Mouse (Mus musculus) hindbrain, embryonic 14.5 days (tissue): ENCODE measurements around the gene Acyp1. TPM values are rescaled to one million over a fixed set of nuclear protein-coding genes. Genes with fewer than 3 reads are reported as not detected.
"Not testable (repeated sequence)": the region's sequence is repeated elsewhere in the genome, so short reads cannot be mapped to it uniquely, and the experiment has no call there.

Experiments
- ATAC-seq: fragments of 200-750 bp; cut with Nextera tagmentation; 2 replicates; pipeline ENCODE4 v1.8.0; 2017; ENCODE audit warnings: moderate number of reproducible peaks, mild to moderate bottlenecking, moderate TSS enrichment, moderate library complexity; ENCODE audit not compliant: low FRiP score
- DNase-seq: peaks from one replicate; pipeline ENCODE4 v3.0.0-alpha.2; 2015; ENCODE audit warnings: low spot score
- H3K27ac ChIP-seq: fragments of 300-500 bp; sonication (generic); 2 replicates; pipeline ENCODE4 v1.5.1; 2014; ENCODE audit warnings: mild to moderate bottlenecking, moderate library complexity
- H3K27me3 ChIP-seq: fragments of 300-500 bp; sonication (generic); 2 replicates; pipeline ENCODE4 v1.6.1; 2014; ENCODE audit warnings: mild to moderate bottlenecking, low read length, mixed read lengths; ENCODE audit not compliant: control insufficient read depth, insufficient read depth
- H3K36me3 ChIP-seq: fragments of 300-500 bp; sonication (generic); replicated peaks from 2 replicates; pipeline ENCODE4 v1.6.1; 2014; ENCODE audit not compliant: control insufficient read depth, insufficient read depth
- H3K4me1 ChIP-seq: fragments of 300-500 bp; sonication (generic); replicated peaks from 2 replicates; pipeline ENCODE4 v1.6.1; 2014; ENCODE audit warnings: antibody characterized with exemption, low read length, mixed read lengths; ENCODE audit not compliant: control insufficient read depth, insufficient read depth
- H3K4me2 ChIP-seq: fragments of 300-500 bp; sonication (generic); replicated peaks from 2 replicates; pipeline ENCODE4 v1.6.1; 2014; ENCODE audit warnings: mild to moderate bottlenecking, moderate library complexity
- H3K4me3 ChIP-seq: fragments of 300-500 bp; sonication (generic); replicated peaks from 2 replicates; pipeline ENCODE4 v1.5.1; 2014; ENCODE audit warnings: mild to moderate bottlenecking, low read length
- H3K9ac ChIP-seq: fragments of 300-500 bp; sonication (generic); 2 replicates; pipeline ENCODE4 v1.6.1; 2014
- H3K9me3 ChIP-seq: fragments of 300-500 bp; sonication (generic); 2 replicates; pipeline ENCODE4 v1.6.1; 2016; ENCODE audit warnings: low read length; ENCODE audit not compliant: control insufficient read depth
- WGBS: fragments of 180-500 bp; shearing (Covaris S2); extraction: QIAGEN DNeasy Blood & Tissue Kit; methylation state at CpG from one replicate; pipeline ENCODE4 v1.1.7; 2014; 5-methylcytosine and 5-hydroxymethylcytosine counted together
- polyA plus RNA-seq: library from polyadenylated mRNA; unstranded; fragments of >200 nt; fragmentation: Nextera tagmentation; extraction: Ambion mirVana; gene quantifications from 2 replicates; pipeline ENCODE4 v1.2.1, GENCODE M21; 2014

Gene Acyp1
- polyA plus RNA-seq, 1 experiment from 2014 or later: 59.1 TPM

DNA sequence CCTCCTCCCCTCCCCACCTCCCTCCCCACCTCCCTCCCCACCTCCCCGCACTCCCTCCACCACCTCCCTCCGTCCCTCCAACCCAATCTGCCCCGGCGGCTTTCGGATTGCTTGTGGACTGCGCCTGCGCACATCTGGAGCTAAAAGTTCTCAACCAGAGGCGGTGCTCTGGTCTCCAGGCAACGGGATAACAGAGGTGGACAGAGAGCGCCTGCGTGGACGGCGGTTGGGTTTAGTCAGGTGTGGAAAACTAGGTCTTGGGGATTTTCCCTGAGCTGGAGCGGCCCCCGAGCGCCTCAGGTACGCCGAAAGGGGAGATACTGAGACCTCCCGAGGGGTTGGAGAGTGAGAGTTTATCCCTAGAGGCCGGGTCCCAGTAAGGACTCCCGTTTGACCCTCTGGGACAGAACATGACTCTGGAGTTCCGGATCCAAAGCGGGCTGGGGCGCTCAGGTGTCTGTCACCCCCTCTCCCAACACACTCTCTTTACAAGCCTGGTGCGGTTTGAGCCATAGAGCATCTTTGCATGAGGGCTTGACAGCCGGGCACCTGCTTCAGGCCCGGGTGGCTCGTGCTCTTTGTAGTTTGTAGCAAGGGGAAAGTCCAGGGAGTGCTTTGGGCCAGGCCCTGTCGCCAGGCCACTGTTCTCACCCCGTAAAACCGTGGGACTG is 383 bp upstream of the Acyp1 start, which contains the start of gene Zc2hc1c:
Zc2hc1c (plus strand) TSS at position 106 of the 671 bp plus-strand sequence.
- WGBS: 3% methylated on average over 31 of the region's 31 CpGs

DNA sequence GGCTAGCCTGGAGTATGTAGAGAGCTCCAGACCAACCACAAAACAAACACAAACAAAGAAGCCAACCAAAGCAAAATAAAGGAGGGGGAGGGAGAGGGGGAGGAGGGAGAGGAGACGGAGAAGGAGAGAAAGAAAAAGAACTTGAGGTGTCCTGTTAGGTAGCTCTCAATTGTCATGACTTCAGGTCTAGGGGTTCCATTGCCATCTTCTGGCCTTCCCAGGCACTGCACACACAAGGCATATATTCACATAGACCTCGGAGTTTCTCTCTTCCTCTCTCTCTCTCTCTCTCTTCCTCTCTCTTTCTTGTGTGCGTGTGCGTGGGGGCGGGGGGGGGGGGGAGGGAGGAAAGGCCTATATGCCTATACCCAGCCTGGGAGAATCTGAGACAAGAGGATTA is 1.3 kb downstream of the Acyp1 start:
- H3K9ac ChIP-seq: no peak overlapping the region
- WGBS: 34% methylated on average over 2 of the region's 5 CpGs
- H3K4me1 ChIP-seq: peaks cover 5% of the 10 kb centered on the region
- H3K27me3 ChIP-seq: no peaks in the 10 kb centered on the region
- ATAC-seq (no peak), DNase-seq (no peak)
- no peaks in the 10 kb centered on the region for H3K36me3 ChIP-seq
- no peaks in the 10 kb centered on the region for H3K9me3 ChIP-seq
- H3K4me2 ChIP-seq: no peak overlapping the region
- no peak overlapping the region for H3K4me3 ChIP-seq
- no peak overlapping the region for H3K27ac ChIP-seq

More for the DNA sequence above, 383 bp upstream of the Acyp1 start, which contains the start of gene Zc2hc1c:
- Histone ChIP-seq H3K9me3 (no peaks in the 10 kb centered on the region), H3K36me3 (no peaks in the 10 kb centered on the region), H3K27ac (no peak within 1 kb of the TSS), H3K4me1 (peaks cover 5% of the 10 kb centered on the region), H3K9ac (peak within 1 kb of the TSS; percentile 56), H3K27me3 (no peaks in the 10 kb centered on the region), H3K4me3 (peak within 1 kb of the TSS; percentile 44), H3K4me2 (peak within 1 kb of the TSS; percentile 87)
- peak; percentile 82 for DNase-seq
- ATAC-seq: peak; percentile 86

DNA sequence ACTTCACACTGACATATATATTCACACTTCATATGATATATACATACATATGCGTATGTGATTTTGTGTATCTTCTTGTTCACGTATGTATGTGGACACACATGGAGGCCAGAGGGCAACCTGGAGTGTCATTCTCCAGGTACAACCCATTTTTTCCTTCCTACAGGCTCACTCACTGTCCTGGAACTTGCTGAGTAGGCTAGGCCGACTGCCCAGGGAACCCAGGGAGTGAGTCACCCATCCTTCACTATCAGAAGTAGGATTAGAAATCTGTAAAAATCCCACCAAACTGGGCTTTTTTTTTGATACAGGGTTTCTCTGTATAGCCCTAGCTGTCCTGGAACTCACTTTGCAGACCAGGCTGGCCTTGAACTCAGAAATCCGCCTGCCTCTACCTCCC is 3.2 kb downstream of the Acyp1 start:
- WGBS: 92% methylated on average over 4 of the region's 4 CpGs

DNA sequence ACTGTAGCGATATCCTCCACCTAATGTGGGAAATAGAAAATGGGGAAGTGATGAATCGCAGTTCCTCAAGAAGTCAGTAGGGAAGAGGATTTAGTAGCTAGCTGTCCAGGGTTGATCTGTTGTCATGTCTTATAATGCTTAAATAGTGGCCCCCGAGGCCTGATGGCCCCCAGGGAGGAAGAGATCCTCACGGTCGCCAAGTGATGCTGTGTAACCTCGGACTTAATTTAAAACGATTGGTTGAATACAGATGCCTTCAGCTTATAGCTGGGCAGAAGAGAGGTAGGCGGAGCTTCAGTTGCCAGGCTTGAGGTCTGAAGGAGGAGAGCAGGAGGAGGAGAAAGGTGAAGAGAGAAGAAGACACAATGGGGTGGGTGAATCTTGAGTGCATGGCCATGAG is 3.9 kb downstream of the Acyp1 start:
- no peaks in the 10 kb centered on the region for H3K9me3 ChIP-seq
- peaks cover 10% of the 10 kb centered on the region for H3K4me1 ChIP-seq
- H3K27me3 ChIP-seq: no peaks in the 10 kb centered on the region
- H3K36me3 ChIP-seq: no peaks in the 10 kb centered on the region
- H3K9ac ChIP-seq: no peak overlapping the region
- WGBS: 74% methylated on average over 8 of the region's 8 CpGs
- H3K27ac ChIP-seq: no peak overlapping the region
- DNase-seq (no peak), ATAC-seq (no peak)
- H3K4me2 ChIP-seq: no peak overlapping the region
- H3K4me3 ChIP-seq: no peak overlapping the region

More for the DNA sequence above, 3.2 kb downstream of the Acyp1 start:
- peaks cover 5% of the 10 kb centered on the region for H3K4me1 ChIP-seq
- no peak overlapping the region for H3K27ac ChIP-seq
- no peak overlapping the region for H3K9ac ChIP-seq
- H3K27me3 ChIP-seq: no peaks in the 10 kb centered on the region
- ATAC-seq (no peak), DNase-seq (no peak)
- no peak overlapping the region for H3K4me2 ChIP-seq
- H3K4me3 ChIP-seq: no peak overlapping the region
- no peaks in the 10 kb centered on the region for H3K9me3 ChIP-seq
- no peaks in the 10 kb centered on the region for H3K36me3 ChIP-seq

DNA sequence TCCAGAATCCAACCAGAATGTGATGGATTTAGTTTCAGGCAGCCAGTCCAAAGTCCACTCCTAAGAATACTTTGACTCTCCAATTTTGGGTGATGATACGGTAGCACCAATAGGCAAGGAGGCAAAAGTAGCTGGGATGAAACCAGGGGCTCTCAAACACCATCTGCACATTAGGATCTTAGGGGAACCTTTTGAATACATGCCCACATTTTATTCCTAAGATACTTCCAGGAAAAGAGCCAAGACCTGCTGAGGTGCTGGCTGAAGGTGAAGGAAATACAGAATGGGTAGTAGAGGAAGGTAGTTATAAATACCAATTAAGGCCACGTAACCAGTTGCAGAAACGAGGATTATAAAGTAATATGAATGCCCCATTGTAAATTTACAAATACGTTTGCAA is 6.5 kb downstream of the Acyp1 start:
- H3K27ac ChIP-seq, H3K9me3 ChIP-seq, H3K4me1 ChIP-seq, H3K27me3 ChIP-seq, H3K9ac ChIP-seq, ATAC-seq, H3K4me2 ChIP-seq, DNase-seq, H3K4me3 ChIP-seq, H3K36me3 ChIP-seq: not testable (repeated sequence)
- 81% methylated on average over 1 of the region's 4 CpGs for WGBS

DNA sequence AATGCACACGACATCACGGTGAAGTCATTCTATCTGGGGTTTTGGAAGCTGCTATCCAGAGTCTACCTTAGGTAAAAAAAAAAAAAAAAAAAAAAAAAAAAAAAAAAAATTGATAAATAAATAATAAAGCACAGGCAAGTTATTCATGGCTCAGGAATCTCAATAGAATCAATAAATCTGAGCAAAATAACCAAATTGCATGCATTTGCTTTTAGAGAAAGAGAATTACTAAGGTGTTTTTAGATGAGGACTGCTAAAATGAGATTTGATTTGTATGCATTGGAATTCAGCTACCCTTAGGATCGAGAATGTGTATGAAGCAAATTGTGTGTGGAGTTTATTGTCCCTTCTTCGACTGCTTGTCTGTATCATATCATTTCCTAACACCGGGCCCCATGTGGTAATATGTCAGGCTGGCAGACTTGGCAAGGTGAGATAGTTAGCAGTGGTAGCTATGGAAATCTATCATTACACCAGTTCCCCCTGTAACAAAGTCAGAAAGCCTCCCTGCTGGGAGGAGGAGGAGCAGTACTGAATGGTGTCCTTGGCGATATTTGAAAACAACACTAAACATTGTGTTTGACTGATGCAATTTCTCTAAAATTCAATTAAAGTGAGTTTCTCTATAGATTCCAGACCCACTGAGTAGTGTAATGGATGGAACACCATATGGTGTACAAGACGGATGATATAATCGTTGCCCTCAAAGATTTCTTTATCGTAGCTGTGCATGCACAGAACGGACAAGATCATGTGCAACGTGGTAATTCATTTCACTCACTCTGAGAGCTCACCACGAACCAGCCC is 7.2 kb downstream of the Acyp1 start:
- no peaks in the 10 kb centered on the region for H3K27me3 ChIP-seq
- H3K9me3 ChIP-seq: no peaks in the 10 kb centered on the region
- peak overlapping the region; percentile 96 for H3K4me2 ChIP-seq
- H3K4me1 ChIP-seq: peaks cover 7% of the 10 kb centered on the region; the same call in 1 of the 2 replicates
- WGBS: 53% methylated on average over 12 of the region's 12 CpGs
- no peak overlapping the region for H3K27ac ChIP-seq
- ATAC-seq (no peak), DNase-seq (peak; percentile 37)
- peak overlapping the region; percentile 87 for H3K4me3 ChIP-seq
- no peaks in the 10 kb centered on the region for H3K36me3 ChIP-seq
- H3K9ac ChIP-seq: no peak overlapping the region

DNA sequence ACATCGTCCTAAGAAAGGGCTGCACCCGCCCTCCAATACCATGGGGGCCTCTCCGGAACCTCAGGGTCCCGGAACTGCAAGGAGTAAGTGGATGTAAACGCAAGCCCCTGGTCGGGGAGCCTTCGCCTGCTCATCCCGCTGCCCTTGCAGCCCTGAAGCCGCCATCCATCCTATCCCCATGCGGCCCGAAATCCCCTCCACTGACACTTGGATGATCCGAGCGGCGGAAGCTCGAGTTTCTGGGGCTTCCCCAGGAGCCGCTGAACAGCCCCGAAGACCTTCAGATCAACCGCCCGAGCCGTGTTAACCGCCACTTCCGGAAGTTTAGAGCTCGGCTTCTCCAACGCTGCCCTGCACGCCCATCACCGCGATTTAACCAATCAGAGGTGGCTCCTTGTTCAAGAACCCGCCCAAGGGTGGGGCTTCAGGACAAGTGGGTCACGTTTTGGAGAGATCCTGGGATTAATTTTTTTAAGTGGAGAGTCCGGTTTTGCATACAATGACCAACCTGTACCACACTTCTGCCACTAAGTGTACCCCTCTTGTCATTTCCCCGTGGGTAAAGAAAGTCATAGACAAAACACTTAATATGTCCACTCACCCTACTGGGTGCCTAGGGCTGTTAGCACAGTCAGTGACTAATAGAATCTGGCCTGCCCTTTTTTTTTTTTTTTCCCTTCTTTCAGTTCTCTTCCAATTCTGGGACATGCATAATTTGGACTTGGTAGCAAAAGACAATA is 8.0 kb downstream of the Acyp1 start:
- H3K9me3 ChIP-seq: no peaks in the 10 kb centered on the region
- WGBS: under 1% methylated on average over 31 of the region's 31 CpGs
- H3K27me3 ChIP-seq: no peaks in the 10 kb centered on the region
- peak; percentile 98 for ATAC-seq
- peak; percentile 97 for DNase-seq
- peak overlapping the region; percentile 87 for H3K4me3 ChIP-seq
- peak overlapping the region; percentile 80 for H3K27ac ChIP-seq
- H3K9ac ChIP-seq: peak overlapping the region; percentile 89
- peaks cover 7% of the 10 kb centered on the region; the same call in 1 of the 2 replicates for H3K4me1 ChIP-seq
- H3K36me3 ChIP-seq: no peaks in the 10 kb centered on the region
- peak overlapping the region; percentile 96 for H3K4me2 ChIP-seq

DNA sequence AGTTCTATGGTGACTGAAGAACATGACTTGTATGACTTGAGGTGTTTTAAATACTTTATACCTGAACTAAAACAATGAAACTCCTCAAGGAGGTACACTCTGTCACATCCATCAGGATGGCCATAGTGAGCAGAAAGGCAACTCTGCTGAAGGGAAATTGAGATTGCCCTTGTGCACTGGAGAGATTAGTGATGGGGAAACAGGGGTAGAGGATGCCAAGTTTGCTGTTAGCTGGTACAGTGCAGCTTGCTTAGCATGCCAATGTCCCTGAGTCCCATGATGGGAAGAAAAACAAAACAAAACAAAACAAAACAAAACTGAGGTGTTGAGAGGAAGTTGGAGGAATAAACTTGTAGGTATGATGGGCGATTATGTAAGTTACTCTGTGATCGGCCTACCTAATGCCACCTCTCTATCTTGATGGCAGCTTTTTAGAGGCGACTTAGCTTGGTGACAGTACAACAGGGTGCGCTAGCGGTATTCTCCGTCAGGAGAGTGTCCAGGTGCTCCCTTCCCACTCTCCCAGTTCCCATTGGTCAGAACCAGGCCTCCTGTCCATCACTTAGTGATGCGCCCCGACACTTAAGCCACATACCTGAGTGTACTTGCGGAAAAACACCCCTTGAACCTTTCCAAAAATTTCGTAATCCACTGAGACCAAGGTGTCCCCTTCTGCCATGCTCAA is 8.7 kb downstream of the Acyp1 start:
- ATAC-seq (peak; percentile 47; the same call in 1 of the 2 replicates), DNase-seq (no peak)
- Histone ChIP-seq H3K9ac (peak overlapping the region; percentile 89), H3K9me3 (no peaks in the 10 kb centered on the region), H3K27ac (peak overlapping the region; percentile 80), H3K4me1 (peaks cover 7% of the 10 kb centered on the region; the same call in 1 of the 2 replicates), H3K27me3 (no peaks in the 10 kb centered on the region), H3K4me3 (peak overlapping the region; percentile 87), H3K36me3 (no peaks in the 10 kb centered on the region), H3K4me2 (peak overlapping the region; percentile 96)
- WGBS: 6% methylated on average over 10 of the region's 10 CpGs
